Mouse (Mus musculus): ENCODE measurements around the gene Hdhd5. TPM values are rescaled to one million over a fixed set of nuclear protein-coding genes. Genes with fewer than 3 reads are reported as not detected.
A peak's percentile ranks its signal among the peaks of the same experiment; 100 is the strongest.

The Hdhd5 gene
- polyA plus RNA-seq, 1 experiment from 2014 or later, result 20.5 TPM

DNA sequence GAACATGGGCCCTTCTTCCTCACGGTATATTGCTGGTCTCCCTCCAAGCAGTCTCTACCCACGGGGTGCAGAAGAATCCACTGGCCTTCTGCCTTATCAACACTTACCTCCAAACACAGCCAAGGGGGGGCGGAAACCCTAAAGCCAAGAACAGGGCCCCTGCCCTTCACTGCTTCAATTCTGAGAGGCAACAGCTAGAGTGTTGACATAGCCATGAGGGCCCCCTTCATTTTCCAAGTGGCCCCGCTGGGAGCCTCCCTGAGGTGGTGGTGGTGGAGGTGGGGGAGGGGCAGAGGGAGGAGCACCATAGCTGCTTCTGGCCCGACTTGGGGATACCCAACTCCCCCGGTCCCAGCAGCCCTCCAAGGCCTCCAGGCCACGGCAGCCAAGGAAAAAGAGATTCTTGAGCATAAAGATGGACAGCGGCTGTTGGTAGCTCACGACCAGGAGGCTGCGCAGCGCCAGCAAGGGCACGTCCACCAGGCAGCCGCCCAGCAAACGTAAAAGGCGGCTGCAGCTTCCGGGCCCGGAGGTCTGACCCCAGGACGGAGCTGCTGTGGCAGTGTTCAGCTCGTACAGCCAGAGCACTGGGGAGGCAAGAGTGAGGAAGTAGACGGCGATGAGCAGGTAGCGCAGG is 39.1 kb downstream of the Hdhd5 start:
- H3K27ac ChIP-seq, result no peak overlapping the region
- WGBS, result 10% methylated on average over 22 of the region's 22 CpGs
- no peaks in the 10 kb centered on the region for H3K36me3 ChIP-seq
- H3K4me1 ChIP-seq, result peaks cover 35% of the 10 kb centered on the region
- H3K27me3 ChIP-seq (ENCODE audit: insufficient read depth, poor library complexity, severe bottlenecking), result peaks cover 64% of the 10 kb centered on the region
- peak overlapping the region; percentile 79 for H3K4me3 ChIP-seq
- peak; percentile 76 for DNase-seq (ENCODE audit: low spot score)
- H3K9me3 ChIP-seq, result no peaks in the 10 kb centered on the region

DNA sequence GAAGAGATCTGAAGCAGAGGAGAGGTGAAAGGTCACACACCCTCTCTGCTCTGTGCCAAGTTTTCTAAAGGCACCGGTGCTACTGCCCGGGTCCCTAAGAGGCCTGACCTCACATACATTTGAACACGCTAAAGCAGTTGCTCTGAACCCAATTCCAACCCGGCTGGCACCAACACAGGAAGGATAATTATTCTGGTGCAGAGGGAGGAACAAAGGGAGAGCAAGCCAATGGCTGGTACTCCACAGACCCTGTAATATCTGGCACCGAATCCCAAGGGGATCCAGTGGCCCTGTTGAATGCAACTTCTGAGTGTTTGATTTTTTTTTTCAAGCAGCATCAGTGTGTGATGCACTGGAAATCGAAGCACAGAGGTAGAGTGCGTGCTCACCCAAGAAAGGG is 40.1 kb downstream of the Hdhd5 start:
- Histone ChIP-seq H3K9me3 (no peaks in the 10 kb centered on the region), H3K27me3 (ENCODE audit: insufficient read depth, poor library complexity, severe bottlenecking) (peaks cover 59% of the 10 kb centered on the region), H3K36me3 (no peaks in the 10 kb centered on the region), H3K4me1 (peaks cover 35% of the 10 kb centered on the region), H3K27ac (no peak overlapping the region), H3K4me3 (no peak overlapping the region)
- 58% methylated on average over 7 of the region's 7 CpGs for WGBS
- DNase-seq (ENCODE audit: low spot score), result no peak

DNA sequence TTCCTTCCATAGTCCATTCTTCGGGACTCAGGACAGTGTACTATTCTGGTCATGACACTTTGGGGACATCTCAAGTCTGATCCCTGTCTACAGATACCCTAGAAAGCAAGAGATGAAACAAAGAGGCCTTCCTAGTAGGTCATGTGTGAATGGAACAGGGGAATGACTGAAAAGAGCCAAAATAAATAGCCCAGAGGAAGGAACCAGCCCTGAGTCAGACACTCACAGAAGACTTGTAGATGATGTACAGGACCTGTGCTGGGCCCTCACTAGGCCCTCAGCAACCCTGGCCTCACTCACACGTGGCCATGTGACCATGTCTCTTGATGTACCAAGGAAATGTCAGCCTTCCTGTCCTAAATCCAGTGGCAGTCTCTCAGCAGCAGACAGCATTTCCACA is 41.7 kb downstream of the Hdhd5 start:
- WGBS, result 57% methylated on average over 2 of the region's 2 CpGs
- Histone ChIP-seq H3K36me3 (no peaks in the 10 kb centered on the region), H3K9me3 (no peaks in the 10 kb centered on the region), H3K27me3 (ENCODE audit: insufficient read depth, poor library complexity, severe bottlenecking) (peaks cover 58% of the 10 kb centered on the region), H3K27ac (no peak overlapping the region), H3K4me3 (no peak overlapping the region), H3K4me1 (peaks cover 33% of the 10 kb centered on the region)
- DNase-seq (ENCODE audit: low spot score), result no peak

DNA sequence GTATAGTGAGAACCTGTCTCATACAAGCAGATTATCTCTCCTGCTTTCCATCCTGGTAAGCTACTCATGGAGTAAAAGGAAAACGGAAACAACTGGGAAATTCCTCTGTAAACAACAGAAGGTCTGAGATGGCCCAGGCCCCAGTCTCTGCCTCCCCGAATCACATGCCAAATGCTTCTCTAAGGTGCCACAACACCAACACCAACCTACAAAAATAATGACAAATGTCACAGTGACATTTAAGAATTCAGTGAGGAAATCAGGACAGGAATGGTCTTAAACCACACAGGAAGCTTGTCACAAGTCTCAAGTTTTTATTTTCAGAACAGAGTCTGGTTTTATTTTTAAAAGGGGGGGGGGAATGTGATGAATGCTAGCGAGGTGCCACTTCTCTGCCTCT is 42.5 kb downstream of the Hdhd5 start:
- no peak for DNase-seq (ENCODE audit: low spot score)
- Histone ChIP-seq H3K4me3 (no peak overlapping the region), H3K36me3 (no peaks in the 10 kb centered on the region), H3K4me1 (peaks cover 26% of the 10 kb centered on the region), H3K27ac (no peak overlapping the region), H3K27me3 (ENCODE audit: insufficient read depth, poor library complexity, severe bottlenecking) (peaks cover 50% of the 10 kb centered on the region), H3K9me3 (no peaks in the 10 kb centered on the region)
- 51% methylated on average over 3 of the region's 3 CpGs for WGBS

DNA sequence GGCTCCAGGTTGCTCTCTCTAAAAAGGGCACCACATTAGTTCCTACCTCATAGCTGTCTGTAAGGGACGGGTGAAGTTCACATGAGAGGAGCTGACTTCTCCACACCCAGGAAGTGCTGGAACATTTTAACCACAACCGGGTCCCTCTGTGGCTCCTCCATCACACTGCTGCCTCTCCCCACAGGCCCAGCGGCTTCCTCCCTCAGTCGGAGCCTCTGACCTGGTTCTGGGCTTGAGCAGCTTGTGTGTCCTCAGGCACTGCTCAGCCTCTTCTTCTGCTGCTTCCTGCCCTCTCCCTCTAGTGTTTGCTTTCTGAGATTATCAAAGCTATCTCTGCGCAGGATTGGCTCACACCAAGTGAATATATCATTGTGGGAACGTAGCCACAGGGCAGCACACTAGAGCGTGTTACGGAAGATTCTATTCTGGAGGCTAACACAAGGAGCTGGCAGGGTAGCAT is 45.0 kb downstream of the Hdhd5 start:
- WGBS, result 63% methylated on average over 8 of the region's 8 CpGs
- peaks cover 24% of the 10 kb centered on the region for H3K27me3 ChIP-seq (ENCODE audit: insufficient read depth, poor library complexity, severe bottlenecking)
- DNase-seq (ENCODE audit: low spot score), result no peak
- no peaks in the 10 kb centered on the region for H3K9me3 ChIP-seq
- H3K27ac ChIP-seq, result no peak overlapping the region
- H3K4me1 ChIP-seq, result peaks cover 15% of the 10 kb centered on the region
- peaks cover 8% of the 10 kb centered on the region for H3K36me3 ChIP-seq
- H3K4me3 ChIP-seq, result no peak overlapping the region

DNA sequence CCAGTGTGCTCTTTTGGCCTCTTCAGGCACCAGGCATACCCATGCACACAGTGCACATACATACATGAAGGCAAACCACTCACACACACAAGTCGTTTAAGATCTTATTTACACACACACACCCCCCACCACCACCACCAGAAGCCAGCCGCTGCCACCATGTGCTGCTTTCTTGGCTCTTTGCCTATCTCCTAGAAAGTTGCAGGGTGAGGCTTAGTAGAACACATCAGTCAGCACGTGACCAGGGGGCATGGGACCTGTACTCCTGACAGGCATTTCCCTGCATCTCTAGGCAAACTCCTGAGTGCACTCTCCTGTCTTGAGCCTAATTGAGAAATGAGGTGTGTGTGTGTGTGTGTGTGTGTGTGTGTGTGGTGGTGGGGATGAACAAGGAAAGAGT is 46.1 kb downstream of the Hdhd5 start:
- DNase-seq (ENCODE audit: low spot score), result peak; percentile 72
- Histone ChIP-seq H3K4me1 (peaks cover 15% of the 10 kb centered on the region), H3K36me3 (peaks cover 8% of the 10 kb centered on the region), H3K9me3 (no peaks in the 10 kb centered on the region), H3K27me3 (ENCODE audit: insufficient read depth, poor library complexity, severe bottlenecking) (peaks cover 14% of the 10 kb centered on the region), H3K27ac (no peak overlapping the region), H3K4me3 (no peak overlapping the region)
- 64% methylated on average over 3 of the region's 3 CpGs for WGBS

DNA sequence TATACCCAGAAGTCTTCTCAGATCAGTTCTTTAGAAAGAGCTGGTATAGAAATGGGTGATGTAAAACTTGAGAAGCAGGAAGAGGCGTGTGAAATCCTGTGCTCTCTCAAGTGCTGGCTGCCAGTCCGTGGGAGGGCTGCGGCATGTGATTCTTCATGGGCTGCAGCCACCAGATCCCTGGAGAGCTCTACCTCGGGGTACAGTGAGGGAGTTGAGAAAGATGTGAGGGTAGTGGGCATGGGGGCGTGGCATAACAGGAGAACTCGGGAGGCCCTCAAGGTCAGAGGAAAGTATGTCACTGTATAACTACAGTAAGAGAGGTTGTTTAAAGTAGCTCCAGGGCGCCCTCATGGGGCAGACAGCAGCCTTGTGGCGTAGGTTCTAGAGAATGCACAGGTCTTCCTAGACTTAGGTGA is 47.9 kb downstream of the Hdhd5 start:
- Histone ChIP-seq H3K36me3 (peaks cover 8% of the 10 kb centered on the region), H3K9me3 (no peaks in the 10 kb centered on the region), H3K4me3 (0 out of 2 replicates have a peak overlapping the region, but pooled peaks have one; percentile 25), H3K27me3 (ENCODE audit: insufficient read depth, poor library complexity, severe bottlenecking) (peaks cover 8% of the 10 kb centered on the region; the same call in 1 of the 2 replicates), H3K4me1 (peaks cover 13% of the 10 kb centered on the region), H3K27ac (peak overlapping the region; percentile 57)
- no peak for DNase-seq (ENCODE audit: low spot score)
- WGBS, result 28% methylated on average over 8 of the region's 8 CpGs

DNA sequence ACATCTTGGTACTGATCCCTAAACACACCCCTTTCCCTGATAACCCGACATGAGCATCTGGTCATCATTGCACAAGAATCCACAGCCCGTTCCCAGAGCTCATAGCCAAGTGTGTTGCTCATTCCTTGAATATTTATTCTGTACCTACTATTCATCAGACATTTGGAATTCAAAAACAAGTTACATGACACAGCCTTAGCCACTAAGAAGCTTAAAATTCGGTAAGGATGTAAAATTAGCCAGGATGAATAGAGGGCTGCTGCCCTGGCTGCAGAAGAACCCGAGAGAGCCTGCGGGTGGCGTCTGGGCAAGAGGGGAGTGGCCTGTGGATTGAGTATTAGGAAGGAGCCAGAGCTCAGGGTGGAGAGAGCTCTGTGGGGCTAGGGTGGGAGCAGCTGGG is 48.4 kb downstream of the Hdhd5 start:
- H3K27ac ChIP-seq, result peak overlapping the region; percentile 57
- H3K9me3 ChIP-seq, result no peaks in the 10 kb centered on the region
- H3K27me3 ChIP-seq (ENCODE audit: insufficient read depth, poor library complexity, severe bottlenecking), result peaks cover 8% of the 10 kb centered on the region; the same call in 1 of the 2 replicates
- no peak overlapping the region for H3K4me3 ChIP-seq
- H3K4me1 ChIP-seq, result peaks cover 13% of the 10 kb centered on the region
- 37% methylated on average over 6 of the region's 6 CpGs for WGBS
- DNase-seq (ENCODE audit: low spot score), result no peak
- H3K36me3 ChIP-seq, result peaks cover 8% of the 10 kb centered on the region

DNA sequence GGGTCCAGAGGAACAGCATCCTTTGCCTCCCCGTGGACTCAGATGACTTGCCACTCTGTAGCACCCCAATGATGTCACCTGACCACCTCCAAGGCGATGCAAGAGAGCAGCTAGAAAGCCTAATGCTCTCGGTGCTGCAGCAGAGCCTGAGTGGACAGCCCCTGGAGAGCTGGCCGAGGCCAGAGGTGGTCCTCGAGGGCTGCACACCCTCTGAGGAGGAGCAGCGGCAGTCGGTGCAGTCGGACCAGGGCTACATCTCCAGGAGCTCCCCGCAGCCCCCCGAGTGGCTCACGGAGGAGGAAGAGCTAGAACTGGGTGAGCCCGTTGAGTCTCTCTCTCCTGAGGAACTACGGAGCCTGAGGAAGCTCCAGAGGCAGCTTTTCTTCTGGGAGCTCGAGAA is 49.1 kb downstream of the Hdhd5 start:
- H3K9me3 ChIP-seq, result no peaks in the 10 kb centered on the region
- no peak overlapping the region for H3K27ac ChIP-seq
- peaks cover 13% of the 10 kb centered on the region for H3K4me1 ChIP-seq
- 90% methylated on average over 14 of the region's 14 CpGs for WGBS
- no peak for DNase-seq (ENCODE audit: low spot score)
- peaks cover 8% of the 10 kb centered on the region; the same call in 1 of the 2 replicates for H3K27me3 ChIP-seq (ENCODE audit: insufficient read depth, poor library complexity, severe bottlenecking)
- H3K36me3 ChIP-seq, result peaks cover 8% of the 10 kb centered on the region
- H3K4me3 ChIP-seq, result no peak overlapping the region

DNA sequence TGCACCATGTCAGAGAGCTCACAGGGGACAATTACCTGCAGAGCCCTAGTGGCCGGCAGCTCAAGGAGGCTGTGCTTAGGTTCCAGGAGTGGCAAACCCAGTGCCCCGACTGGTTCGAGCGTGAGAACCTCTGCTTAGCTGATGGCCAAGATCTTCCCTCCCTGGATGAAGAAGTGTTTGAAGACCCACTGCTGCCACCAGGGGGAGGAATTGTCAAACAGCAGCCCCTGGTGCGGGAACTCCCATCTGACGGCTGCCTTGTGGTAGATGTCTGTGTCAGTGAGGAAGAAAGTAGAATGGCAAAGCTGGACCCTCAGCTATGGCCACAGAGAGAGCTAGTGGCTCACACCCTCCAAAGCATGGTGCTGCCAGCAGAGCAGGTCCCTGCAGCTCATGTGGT is 49.6 kb downstream of the Hdhd5 start:
- no peak overlapping the region for H3K27ac ChIP-seq
- WGBS, result 89% methylated on average over 6 of the region's 6 CpGs
- H3K4me1 ChIP-seq, result peaks cover 13% of the 10 kb centered on the region
- peaks cover 8% of the 10 kb centered on the region; the same call in 1 of the 2 replicates for H3K27me3 ChIP-seq (ENCODE audit: insufficient read depth, poor library complexity, severe bottlenecking)
- DNase-seq (ENCODE audit: low spot score), result no peak
- no peak overlapping the region for H3K4me3 ChIP-seq
- peaks cover 8% of the 10 kb centered on the region for H3K36me3 ChIP-seq
- H3K9me3 ChIP-seq, result no peaks in the 10 kb centered on the region

DNA sequence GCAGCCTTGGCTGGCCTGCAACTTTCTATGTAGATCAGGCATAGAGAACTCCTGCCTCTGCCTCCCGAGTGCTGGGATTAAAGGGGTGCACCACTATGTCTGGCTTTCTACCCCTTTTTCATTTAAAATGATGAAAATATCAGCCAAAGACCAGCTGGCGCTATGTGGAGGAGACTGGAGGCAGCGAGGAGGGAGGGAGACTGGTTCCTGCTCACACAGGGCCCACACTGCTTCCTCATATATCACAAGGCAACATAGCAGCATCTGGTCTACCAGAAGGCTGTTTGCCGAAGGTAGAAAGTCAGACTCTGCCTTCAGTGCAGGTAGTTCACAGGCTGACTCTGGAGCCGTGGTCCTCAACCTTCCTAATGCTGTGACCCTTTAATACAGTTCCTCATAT is 50.8 kb downstream of the Hdhd5 start:
- Histone ChIP-seq H3K27me3 (ENCODE audit: insufficient read depth, poor library complexity, severe bottlenecking) (peaks cover 3% of the 10 kb centered on the region; the same call in 1 of the 2 replicates), H3K36me3 (peaks cover 8% of the 10 kb centered on the region), H3K27ac (no peak overlapping the region), H3K4me1 (peaks cover 13% of the 10 kb centered on the region), H3K9me3 (no peaks in the 10 kb centered on the region), H3K4me3 (no peak overlapping the region)
- WGBS, result 89% methylated on average over 5 of the region's 5 CpGs
- DNase-seq (ENCODE audit: low spot score), result no peak

DNA sequence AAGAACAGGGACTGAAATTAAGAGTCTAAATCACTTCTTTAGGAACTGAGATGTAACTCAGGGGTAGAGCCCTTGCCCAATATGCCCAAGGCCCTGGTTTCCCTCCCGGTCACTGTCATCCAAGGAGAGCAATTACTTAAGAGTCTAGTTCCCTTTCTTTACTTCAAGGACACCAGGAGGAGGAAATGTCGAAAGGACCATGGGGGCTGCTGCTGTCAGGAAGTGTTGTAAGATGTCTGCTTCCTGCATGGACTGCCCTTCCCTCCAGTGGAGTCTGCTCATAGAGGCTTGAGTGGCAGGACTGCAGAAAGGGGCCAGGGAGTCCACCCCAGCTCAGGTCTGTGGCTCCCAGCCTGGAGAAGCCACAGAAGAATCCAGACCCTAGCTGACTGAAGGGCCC is 51.8 kb downstream of the Hdhd5 start:
- Histone ChIP-seq H3K27ac (no peak overlapping the region), H3K36me3 (peaks cover 8% of the 10 kb centered on the region), H3K27me3 (ENCODE audit: insufficient read depth, poor library complexity, severe bottlenecking) (0 out of 2 replicates have a peak, but pooled peaks cover 3% of the 10 kb centered on the region), H3K4me1 (peaks cover 13% of the 10 kb centered on the region), H3K9me3 (no peaks in the 10 kb centered on the region), H3K4me3 (no peak overlapping the region)
- 69% methylated on average over 2 of the region's 2 CpGs for WGBS
- DNase-seq (ENCODE audit: low spot score), result no peak

DNA sequence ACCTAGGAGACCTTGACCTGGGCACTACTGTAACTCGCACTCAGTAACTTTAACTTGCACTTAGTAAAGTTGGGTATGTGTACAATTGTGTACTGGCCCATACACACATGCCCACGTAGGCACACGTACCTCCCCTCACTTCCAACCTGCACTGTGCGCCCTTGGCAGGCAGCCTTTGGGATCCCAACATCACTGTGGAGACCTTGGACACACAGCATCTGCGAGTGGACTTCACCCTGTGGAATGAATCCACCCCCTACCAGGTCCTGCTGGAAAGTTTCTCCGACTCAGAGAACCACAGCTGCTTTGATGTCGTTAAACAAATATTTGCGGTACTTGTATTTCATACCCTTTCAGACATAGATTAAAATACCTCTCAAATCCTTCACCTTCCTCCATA is 55.8 kb downstream of the Hdhd5 start:
- no peak for DNase-seq (ENCODE audit: low spot score)
- H3K4me3 ChIP-seq, result no peak overlapping the region
- no peak overlapping the region for H3K27ac ChIP-seq
- peaks cover 28% of the 10 kb centered on the region for H3K4me1 ChIP-seq
- no peaks in the 10 kb centered on the region for H3K9me3 ChIP-seq
- 0 out of 2 replicates have a peak, but pooled peaks cover 3% of the 10 kb centered on the region for H3K27me3 ChIP-seq (ENCODE audit: insufficient read depth, poor library complexity, severe bottlenecking)
- WGBS, result 85% methylated on average over 8 of the region's 8 CpGs
- H3K36me3 ChIP-seq, result no peaks in the 10 kb centered on the region

Measured in heart, embryonic 10.5 days (tissue).